Mouse (Mus musculus) brain, embryonic 14.5 days (tissue): Measurements from ENCODE around the gene Slain2. TPM values are rescaled to one million over a fixed set of nuclear protein-coding genes. Genes with fewer than 3 reads are reported as not detected.
A peak's percentile ranks its signal among the peaks of the same experiment; 100 is the strongest.
"Not testable (repeated sequence)": the region's sequence is repeated elsewhere in the genome, so short reads cannot be mapped to it uniquely, and the experiment has no call there.

Source experiments
- DNase-seq: peaks from one replicate; pipeline ENCODE4 v3.0.0-alpha.2; 2011; ENCODE audit warnings: low read depth
- CTCF ChIP-seq: fragments of 200-500 bp; IDR thresholded peaks from 2 replicates; pipeline ENCODE4 v1.5.1; 2012; ENCODE audit warnings: inconsistent platforms, mild to moderate bottlenecking, moderate library complexity, borderline replicate concordance; ENCODE audit not compliant: insufficient read depth, insufficient read length; ENCODE audit errors: extremely low read depth
- POLR2A ChIP-seq: fragments of 200-500 bp; IDR thresholded peaks from 2 replicates; pipeline ENCODE4 v1.6.1; 2012; ENCODE audit warnings: mild to moderate bottlenecking, inconsistent platforms, borderline replicate concordance; ENCODE audit not compliant: poor library complexity, insufficient read depth, insufficient read length, severe bottlenecking; ENCODE audit errors: extremely low read depth
- polyA plus RNA-seq: library from polyadenylated mRNA; depleted of rRNA; stranded (reverse); fragments of >200 nt; gene quantifications from 2 replicates; pipeline ENCODE4 v1.2.3, GENCODE M21; 2012

The Slain2 gene
- polyA plus RNA-seq, 1 experiment: 31.0 TPM

DNA sequence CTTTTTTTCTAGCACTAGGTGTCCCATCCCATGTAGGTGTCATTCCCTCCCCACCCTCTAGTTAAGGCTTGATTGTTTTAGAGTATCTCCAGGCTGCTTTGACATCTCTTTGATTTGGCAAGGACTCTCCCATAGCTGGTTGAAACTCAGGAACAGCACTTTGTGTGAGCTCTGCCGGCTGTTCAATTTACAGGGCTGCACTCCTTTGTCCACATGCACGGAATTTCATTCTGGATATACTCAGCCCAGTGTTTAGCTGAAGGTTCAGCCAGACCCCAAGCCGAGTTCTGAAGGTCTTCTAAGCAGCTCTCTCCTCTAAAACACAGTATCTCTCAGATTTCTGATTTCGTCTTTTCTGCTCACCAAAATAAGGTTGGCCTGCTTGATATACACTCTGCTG, 58.3 kb downstream of the Slain2 start:
- TF ChIP-seq POLR2A: no peak
- TF ChIP-seq CTCF: no peak
- DNase-seq: no peak

DNA sequence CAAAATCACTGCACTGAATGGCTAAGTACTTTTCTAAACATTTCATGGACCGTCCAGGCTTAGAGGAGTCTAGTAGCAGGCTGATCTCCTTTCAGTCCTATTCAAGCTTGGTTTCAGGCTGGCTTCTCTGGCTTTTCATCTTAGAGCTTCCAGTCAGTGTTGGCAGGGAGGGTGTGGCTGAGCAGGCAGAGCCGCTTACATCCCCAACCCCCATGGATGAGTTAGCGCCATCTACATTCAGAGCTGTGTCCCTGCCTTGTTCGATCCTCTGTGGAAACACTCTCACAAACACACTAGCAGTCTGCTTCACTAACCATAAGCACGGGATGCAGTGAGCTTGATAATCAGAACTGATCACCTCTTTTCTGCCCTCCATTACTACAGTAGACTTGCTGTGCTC, 58.8 kb downstream of the Slain2 start:
- no peak for TF ChIP-seq POLR2A
- DNase-seq: peak; percentile 58

DNA sequence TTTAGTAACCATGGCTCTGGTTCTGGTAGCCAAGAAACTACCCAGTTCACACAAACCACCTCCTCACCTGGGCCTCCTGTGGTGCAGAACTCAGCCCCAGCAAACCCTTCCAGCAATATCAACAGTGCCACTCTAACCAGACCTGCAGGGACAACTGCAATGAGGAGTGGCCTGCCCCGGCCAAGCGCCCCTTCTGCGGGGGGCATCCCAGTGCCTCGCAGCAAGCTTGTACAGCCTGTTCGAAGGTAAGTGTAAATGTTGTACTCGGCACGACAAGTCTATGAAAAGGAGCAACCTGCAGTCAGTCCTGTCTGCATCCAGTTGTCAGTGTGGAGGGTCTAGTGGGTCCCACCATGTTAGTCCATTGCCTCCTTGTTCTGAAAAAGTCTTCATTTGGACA, 60.5 kb downstream of the Slain2 start, which contains the start of gene Gm10135:
Gene Gm10135, minus strand, starts transcription at position 101 of the 400 bp plus-strand sequence.
- TF ChIP-seq POLR2A (no peak), CTCF (no peak)
- no peak for DNase-seq

DNA sequence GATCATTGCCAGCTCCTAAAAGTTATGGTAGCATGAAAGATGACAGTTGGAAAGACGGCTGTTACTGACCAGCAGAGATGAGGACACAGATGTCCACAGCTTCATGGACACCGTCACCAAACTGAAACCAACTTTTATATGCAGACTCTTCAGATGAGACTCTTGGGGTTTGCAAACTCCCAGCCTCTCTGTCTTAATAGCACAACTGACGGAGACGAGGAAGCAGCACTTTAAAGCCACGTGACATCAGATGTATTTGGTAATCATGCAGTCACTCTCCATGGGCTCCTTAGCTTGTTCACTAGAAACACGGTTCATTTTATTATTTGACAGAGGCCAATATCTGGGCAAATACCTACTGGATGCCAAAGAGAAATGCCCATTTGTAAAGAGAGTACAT, 61.9 kb downstream of the Slain2 start:
- no peak for DNase-seq
- no peak for TF ChIP-seq POLR2A

DNA sequence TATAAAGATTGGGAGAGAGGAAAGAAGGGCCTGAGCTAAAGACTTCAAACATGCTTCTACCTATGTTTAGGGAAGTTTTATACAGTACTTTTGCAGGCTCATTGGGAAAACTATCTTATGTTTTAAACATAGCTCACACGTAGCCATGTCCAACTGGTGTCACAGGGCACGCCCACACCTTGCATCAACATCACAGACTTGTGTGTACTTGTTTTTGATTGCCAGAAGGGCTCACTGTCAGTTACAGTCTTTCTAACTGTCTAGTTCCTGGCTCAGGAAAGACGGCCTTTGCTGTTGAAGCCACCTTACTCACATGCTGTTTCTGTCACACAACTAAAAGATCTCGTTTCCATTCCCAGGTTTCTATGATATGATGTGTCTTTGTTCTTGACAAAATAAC, 62.4 kb downstream of the Slain2 start:
- no peak for DNase-seq
- TF ChIP-seq POLR2A: no peak
- no peak for TF ChIP-seq CTCF

DNA sequence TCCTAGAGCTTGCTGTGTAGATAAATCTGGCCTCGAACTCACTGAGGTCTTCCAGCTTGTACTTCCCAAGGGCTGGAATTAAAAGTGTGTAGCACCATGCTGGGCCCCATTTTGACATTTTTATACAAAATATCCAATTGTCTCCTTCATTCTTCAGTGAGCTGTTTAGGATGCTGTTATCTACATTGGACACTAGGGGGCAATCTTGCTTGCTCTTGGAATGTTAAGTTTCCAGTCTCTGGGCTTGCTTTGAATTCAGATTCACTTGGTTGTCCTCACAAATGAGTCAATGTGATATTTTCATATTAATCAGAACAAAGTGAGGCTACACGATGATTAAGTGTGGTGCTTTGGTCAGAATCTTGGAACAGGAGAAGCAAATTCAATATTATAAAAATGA, 70.0 kb downstream of the Slain2 start:
- DNase-seq: peak; percentile 84
- peak; percentile 61; the same call in 1 of the 2 replicates for TF ChIP-seq CTCF
- no peak for TF ChIP-seq POLR2A

DNA sequence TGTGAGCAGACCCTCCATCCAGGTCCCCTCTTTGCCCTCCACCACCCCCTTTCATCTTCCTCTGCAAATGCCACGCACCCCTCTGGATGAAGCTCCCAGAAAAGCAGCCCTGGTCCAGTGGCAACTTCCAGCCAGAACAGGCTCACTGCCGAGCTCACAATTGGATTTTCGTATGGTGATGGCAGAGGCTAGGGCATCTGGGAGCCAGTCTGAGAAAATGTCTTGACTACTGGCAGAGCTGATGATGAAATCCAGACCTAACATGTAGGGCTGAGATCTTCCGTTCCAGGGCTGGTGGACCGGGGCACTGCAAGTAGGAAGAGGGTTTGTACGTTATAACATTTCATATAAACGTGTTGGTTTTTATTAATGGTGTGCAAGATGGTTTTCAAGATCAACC, 73.7 kb downstream of the Slain2 start:
- no peak for DNase-seq
- TF ChIP-seq POLR2A (no peak), CTCF (no peak)

DNA sequence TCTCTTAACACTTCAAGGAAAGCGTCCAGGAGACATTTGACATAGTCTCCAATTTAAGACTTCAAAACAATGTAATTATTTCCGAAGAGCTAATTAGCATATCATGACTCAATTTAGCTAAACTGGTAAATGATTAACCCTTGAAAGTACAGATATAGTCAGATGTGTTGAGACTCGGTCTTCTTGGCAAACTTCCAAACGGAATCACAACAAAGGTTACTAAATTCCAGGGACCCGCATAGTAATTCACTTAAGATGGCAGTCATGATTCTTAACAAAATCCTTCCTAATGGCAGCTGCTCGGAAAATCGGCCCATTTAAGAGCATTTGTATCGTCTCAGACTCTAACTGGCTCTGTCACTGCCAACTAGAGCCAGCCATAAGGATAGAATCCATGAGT, 75.7 kb downstream of the Slain2 start:
- TF ChIP-seq POLR2A (no peak), CTCF (no peak)
- peak; percentile 48 for DNase-seq

DNA sequence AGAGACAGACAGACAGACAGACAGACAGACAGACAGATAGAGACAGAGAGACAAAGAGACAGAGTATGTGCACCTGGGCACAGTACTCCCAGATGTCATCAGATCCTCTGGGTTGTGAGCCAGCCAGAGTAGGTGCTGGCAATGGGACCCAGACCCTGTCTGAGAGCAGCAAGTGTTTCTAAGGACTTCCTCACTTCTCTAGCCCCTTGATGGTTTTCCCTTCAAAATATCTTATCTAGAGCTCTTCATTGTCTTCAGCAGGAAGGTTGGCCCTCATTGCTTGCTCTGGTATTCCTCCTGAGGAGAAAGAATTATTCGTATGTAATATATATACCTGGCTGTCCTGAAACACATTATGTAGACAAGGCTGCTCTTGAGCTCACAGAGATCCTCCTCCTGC, 78.4 kb downstream of the Slain2 start:
- TF ChIP-seq POLR2A (no peak), CTCF (no peak)
- DNase-seq: no peak

DNA sequence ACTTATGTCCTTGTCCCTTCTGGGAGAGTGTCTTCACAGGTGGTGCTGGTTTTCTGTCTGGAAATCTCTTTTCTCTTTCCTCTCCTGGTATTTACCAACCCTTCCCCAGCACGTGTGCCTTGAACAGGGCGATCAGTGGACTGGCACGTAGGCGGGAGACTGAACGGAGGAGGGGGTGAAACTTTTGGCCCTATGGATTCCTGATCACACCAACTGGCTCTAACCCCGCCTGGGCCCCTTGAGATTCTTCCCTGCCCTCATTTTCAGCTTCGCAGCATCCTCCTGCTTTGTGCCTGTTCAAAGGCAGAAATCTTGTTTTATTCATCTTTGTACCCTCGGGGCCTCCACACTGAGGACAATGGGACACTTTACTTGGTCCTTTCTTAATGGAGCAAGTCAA, 80.3 kb downstream of the Slain2 start:
- DNase-seq: no peak
- TF ChIP-seq CTCF (no peak), POLR2A (no peak)

DNA sequence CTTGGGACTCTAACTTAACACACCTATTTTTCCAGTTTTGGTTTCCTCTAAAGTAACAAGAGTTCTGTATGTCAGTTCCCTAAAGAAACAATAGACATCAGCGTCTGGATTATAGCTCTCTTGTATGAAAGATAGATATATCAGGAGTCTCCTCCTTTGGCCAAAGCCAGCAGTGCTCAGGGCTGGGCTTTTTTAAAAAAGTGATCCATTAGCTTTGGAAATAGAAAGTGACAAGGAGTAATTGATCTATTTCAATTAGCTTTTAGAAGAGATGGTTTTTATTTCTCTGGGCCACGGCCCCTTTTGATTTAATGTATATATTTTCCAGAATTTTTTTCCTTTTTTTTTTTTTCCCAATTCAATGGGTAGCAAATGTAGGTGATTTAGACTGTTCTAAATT, 80.8 kb downstream of the Slain2 start:
- DNase-seq: no peak
- TF ChIP-seq POLR2A: no peak
- no peak for TF ChIP-seq CTCF

DNA sequence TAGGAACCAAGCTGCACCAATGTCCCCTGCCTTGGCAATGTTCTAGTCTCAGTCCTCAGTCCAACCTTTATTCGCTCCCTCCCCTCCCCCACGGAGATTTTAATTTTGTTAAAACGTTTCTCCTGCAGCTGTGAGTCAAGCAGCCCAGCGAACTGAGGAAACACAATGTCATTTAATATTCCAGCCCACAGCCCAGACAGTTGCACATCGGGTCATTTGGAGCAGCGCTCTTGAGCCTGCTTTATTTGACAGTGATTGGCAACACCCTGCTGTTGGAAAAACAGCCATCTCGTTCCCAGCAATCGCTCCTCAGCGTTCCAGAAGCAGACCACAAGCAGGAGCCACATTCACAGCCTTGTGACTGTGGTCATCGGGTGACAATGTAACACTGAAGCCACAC, 81.3 kb downstream of the Slain2 start:
- TF ChIP-seq POLR2A (no peak), CTCF (no peak)
- peak; percentile 71 for DNase-seq

DNA sequence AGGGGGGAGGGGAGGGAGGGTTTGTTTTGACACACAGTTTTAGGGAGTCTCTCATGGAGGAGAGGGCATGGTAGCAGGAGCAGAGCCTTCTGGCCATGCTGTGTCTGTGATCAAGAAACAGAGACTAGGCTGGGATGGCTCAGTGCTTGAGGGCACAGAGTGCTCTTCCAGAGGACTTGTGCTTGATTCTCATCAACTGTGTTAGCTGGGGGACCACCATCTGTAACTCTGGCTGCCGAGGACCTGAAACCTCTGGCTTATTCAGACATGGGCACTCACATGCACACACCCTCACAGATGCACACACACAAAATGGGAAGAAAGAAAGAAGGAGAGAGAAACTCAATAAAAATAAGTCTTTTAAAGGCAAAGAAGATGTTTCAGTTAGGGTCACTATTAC, 84.4 kb downstream of the Slain2 start:
- DNase-seq: not testable (repeated sequence)
